In genomic region chr8:78515132-78515531, GRCm38 (mm10) we compare ENCODE assay signal across 19 mouse cellular contexts.
"Had no signal": no experiment of that assay in that cellular context is flagged by ENCODE, and none has a peak within 500 bp of the region (broad histone marks: within the 10 kb centered on the region; RNA-seq: fewer than 3 reads in every experiment).

No protein-coding gene starts in this region.

- H3K4me3 ChIP-seq: kidney, embryonic 15.5 days; limb, embryonic 13.5 days; liver, embryonic 12.5 days; liver, embryonic 15.5 days; lung, embryonic 15.5 days; megakaryocyte, embryonic 14.5 days; midbrain, embryonic 12.5 days; midbrain, embryonic 15.5 days had no signal

- H3K27ac ChIP-seq: kidney, embryonic 15.5 days; limb, embryonic 13.5 days; liver, embryonic 12.5 days; liver, embryonic 15.5 days; lung, embryonic 15.5 days; midbrain, embryonic 12.5 days; midbrain, embryonic 15.5 days had no signal

- ATAC-seq: liver, embryonic 12.5 days; midbrain, embryonic 15.5 days had no signal

- H3K9ac ChIP-seq: kidney, embryonic 15.5 days; limb, embryonic 13.5 days; liver, embryonic 12.5 days; liver, embryonic 15.5 days; lung, embryonic 15.5 days; midbrain, embryonic 12.5 days; midbrain, embryonic 15.5 days had no signal

- H3K27me3 ChIP-seq: kidney, embryonic 15.5 days; limb, embryonic 13.5 days; liver, embryonic 12.5 days; liver, embryonic 15.5 days; lung, embryonic 15.5 days; megakaryocyte, embryonic 14.5 days; midbrain, embryonic 12.5 days; midbrain, embryonic 15.5 days had no signal

- DNase-seq: kidney, adult 8-10 months; kidney, postnatal 10 days; kidney, postnatal 4 days; left cerebral cortex, postnatal 4 days; liver; lung, adult 18-20 months; lung, postnatal 10 days; lung, postnatal 36 days; thymus, adult 18-20 months; thymus, postnatal 14 days; thymus, postnatal 4 days had no signal

- H3K36me3 ChIP-seq: midbrain, embryonic 15.5 days had no signal

- H3K9me3 ChIP-seq: kidney, embryonic 15.5 days; limb, embryonic 13.5 days; liver, embryonic 12.5 days; liver, embryonic 15.5 days; lung, embryonic 15.5 days; megakaryocyte, embryonic 14.5 days; midbrain, embryonic 12.5 days; midbrain, embryonic 15.5 days had no signal

- H3K4me2 ChIP-seq: kidney, embryonic 15.5 days; limb, embryonic 13.5 days; liver, embryonic 12.5 days; liver, embryonic 15.5 days; lung, embryonic 15.5 days; midbrain, embryonic 12.5 days; midbrain, embryonic 15.5 days had no signal
